Mouse (Mus musculus) lung, postnatal 36 days (tissue): ENCODE results near the gene Fgf6.
A peak's percentile ranks its signal among the peaks of the same experiment; 100 is the strongest.

Experiments
- DNase-seq: peaks from one replicate; pipeline ENCODE4 v3.0.0; 2022; ENCODE audit warnings: mixed read lengths

Fgf6 gene

DNA sequence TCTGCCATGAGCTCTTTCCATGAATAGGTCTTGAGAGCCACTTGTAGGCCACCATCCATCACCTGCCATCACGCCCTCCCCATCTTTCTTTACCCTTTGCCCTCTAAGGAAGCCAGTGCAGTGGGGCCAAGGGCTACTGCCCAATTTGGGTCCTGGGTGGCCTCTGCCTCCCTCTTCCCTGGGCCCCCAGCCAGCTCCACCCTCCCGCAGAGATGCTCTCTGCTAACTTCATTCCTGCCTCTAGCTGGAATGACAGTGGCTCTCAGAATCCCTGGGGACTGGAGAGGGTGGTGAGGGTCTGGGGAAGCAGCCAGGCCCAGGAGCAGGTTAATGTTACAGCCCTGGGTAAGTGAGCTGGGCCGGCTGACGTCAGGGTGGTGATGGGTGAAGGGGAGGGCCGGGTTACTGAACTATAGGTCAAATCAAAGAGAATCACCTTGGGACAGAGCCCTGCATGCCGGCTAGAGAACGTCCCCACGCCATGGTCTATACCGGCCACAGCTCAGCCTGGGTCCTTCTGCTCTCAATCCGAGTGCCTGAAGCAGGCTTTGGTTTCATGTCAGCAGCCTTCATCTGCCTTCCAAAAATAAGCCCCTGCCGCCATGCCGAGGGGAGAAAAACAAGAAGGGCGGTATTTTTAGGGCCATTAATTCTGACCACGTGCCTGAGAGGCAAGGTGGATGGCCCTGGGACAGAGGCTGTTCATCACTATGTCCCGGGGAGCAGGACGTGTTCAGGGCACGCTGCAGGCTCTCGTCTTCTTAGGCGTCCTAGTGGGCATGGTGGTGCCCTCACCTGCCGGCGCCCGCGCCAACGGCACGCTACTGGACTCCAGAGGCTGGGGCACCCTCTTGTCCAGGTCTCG, at the start of gene Fgf6:
TSS of gene Fgf6 (plus strand) at position 681 of the 865 bp plus-strand sequence.
- DNase-seq = no peak

- DNase-seq = no peak
Measured at GRCm38 (mm10) chr6:126966241-126967026, 49.0 kb upstream of the Fgf6 start.

- DNase-seq = peak; percentile 6
Measured at GRCm38 (mm10) chr6:126981539-126982234, 33.7 kb upstream of the Fgf6 start.

- no peak for DNase-seq
Measured at GRCm38 (mm10) chr6:126993676-126994075, 21.7 kb upstream of the Fgf6 start.

- no peak for DNase-seq
Measured at GRCm38 (mm10) chr6:126995494-126995893, 19.9 kb upstream of the Fgf6 start.

DNA sequence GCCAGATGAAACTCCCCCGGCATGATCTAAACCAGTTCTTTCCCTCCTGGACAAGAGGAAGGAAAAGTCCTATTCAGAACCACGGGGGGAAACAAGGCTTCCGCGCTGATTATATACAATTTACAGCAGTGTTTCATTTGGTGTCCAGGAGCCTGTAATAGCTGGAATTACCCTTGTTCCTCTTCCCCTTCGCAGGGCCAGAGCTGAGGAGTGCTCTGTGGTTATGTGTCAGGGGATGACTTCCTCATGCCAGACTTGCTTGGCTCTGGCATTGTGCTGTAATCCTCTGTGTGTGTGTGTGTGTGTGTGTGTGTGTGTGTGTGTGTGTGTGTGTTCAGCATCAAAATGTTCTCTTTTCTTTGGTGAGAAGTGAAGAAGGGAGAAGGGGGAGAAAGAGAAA, 19.0 kb upstream of the Fgf6 start:
- DNase-seq = peak; percentile 48

GRCm38 (mm10) chr6:127005646-127006045, 9.7 kb upstream of the Fgf6 start:
- no peak for DNase-seq

GRCm38 (mm10) chr6:127006551-127006950, 8.8 kb upstream of the Fgf6 start:
- DNase-seq = no peak

DNA sequence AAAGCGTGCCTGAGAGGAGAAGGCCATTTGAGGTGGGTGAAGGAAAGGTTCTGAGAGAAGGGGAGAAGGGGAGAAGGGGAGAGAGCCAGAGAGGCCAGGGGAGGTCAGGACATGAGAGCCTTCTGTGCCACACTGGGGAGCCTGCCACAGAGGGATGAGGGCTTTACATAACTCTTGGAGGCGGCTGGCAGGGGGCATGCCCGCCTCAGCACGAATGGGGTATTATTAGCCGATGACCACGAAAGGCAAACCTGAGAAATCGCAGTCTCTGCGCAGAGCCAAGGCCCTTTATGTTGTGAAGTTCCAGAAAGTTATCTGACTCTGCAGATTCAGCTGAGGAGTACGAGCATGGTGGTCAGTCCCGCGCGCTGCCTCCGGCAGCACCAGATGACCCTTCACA, 5.4 kb upstream of the Fgf6 start:
- DNase-seq = no peak

DNA sequence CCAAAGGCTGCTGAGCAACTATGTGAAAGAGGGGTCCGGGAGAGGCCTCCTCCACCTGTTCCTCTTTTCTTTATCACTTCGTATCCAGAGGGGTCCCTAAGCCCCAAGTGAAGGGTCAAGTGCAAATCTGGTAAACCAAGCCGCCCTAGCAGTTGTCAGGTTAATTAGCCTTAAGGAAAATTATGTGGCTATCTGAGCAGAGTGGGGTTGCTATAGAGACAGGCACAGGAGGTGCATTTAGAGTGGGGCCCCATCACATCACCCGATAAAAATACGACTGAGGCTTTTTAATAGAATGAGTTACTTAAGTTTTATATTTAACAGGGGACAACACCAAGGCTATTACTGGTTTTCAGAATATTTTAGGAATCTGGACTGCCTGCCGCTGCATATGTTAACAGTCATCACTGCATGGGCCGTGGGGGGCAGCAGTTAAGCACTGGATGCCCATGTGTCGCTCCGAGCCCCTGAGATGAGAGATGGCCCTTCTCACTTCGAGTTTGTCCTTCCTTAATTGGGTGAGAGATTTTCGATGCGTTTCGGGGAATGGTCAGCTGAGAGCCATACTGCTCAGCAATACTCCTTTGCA, 3.3 kb upstream of the Fgf6 start:
- no peak for DNase-seq

- no peak for DNase-seq
Measured at GRCm38 (mm10) chr6:127019254-127019653, 3.9 kb downstream of the Fgf6 start.

- no peak for DNase-seq
Measured at GRCm38 (mm10) chr6:127020431-127020830, 5.0 kb downstream of the Fgf6 start.

GRCm38 (mm10) chr6:127024836-127025235, 9.4 kb downstream of the Fgf6 start:
- no peak for DNase-seq

DNA sequence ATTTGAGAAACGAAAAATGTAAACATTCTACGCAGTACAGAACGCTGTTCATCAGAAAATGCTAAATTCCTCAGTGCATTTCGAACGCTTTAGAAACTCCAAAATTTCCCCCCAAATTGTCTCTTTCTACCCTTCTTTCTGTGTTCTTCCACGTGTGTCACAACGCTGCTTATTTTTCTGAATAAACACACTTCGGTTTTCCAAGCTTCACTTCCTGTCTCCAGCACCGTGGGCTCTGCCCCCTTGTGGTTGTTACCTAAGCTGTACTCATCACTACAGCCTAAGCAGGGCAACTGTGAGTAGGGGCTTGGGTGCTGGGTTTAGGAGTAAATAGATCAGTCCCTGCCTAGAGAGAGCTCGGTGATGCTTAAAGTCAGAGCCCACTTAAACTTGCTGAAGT, 19.4 kb downstream of the Fgf6 start:
- peak; percentile 24 for DNase-seq

- DNase-seq = no peak
Measured at GRCm38 (mm10) chr6:127044909-127045308, 29.5 kb downstream of the Fgf6 start.

GRCm38 (mm10) chr6:127050847-127051246, 35.5 kb downstream of the Fgf6 start:
- no peak for DNase-seq

DNA sequence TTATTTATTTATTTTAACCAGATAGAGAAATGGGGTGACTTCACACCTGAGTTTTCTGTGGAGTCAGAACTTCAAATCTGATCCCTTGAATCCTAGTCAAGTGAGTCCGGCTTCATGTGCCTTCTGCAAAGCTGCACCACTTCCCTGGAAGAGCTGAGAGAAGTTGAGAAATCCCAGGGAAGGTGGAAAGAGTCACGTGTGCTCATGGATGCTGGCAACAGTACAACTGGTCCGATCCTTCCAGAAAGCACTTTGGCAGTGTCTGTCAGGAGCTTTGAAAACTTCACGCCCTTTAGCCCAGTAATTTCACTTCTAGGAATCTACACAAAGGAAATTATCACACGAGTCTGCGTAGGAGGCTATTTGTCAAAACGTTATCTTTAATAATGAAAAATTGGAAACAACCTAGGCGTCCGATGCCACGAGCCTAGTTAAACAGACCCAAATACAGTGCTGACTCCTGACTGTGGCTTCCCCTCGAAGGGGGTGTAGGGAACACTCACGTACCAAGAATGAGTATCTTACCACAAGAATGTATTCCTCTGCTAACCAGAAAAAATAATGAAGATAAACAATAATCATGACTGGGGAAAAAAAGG, 41.7 kb downstream of the Fgf6 start:
- no peak for DNase-seq

GRCm38 (mm10) chr6:127059975-127060374, 44.6 kb downstream of the Fgf6 start:
- no peak for DNase-seq

DNA sequence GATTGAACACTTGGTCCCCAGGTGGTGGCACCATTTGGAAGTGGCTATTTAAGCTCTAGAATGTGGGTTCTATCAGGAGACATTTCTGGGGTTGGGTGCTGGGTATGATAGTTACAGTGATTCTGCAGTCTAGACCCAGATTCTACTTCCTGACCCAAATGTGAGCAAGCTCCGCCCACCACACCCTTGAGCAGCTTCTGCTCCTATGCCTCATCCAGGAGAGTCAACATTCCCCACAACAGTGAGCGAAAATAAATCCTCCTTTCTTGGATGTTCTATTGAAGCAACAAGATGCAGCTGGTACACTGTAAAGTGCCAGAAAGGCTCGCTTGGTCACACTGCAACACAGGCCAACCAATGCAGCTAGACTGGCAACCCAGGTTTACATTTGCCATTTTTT, 48.5 kb downstream of the Fgf6 start:
- no peak for DNase-seq

DNA sequence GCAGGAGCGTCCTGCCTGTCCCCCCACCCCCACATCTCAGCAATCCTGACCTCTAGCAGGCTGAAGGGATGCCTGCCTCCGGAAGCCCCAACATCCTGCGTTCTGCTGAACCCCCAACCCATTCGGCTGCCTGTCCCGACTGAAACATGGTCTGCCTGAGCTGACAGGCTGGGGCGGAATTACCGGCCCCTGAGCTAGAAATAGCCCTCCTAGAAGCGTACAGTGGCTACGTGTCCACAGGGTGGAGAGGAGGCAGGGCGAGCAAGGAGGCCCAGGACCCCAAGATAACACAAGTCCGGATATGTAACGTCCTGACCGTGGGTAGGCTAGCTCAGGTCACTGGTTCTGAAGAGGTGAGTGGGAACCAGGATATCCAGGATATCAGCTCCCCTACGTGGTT, 49.4 kb downstream of the Fgf6 start:
- DNase-seq = no peak

DNA sequence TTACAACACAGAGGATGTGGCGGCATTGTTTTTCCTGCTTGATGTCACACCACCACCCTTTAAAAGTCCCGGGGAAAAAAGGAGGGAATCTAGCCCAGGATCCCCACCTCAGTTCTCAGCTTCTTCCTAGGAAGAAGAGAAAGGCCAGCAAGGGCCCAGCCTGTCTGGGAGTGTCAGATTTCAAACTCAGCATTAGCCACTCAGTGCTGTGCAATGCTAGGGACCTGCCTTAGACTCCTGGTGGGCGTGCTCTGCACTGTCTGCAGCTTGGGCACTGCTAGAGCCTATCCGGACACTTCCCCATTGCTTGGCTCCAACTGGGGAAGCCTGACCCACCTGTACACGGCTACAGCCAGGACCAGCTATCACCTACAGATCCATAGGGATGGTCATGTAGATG, 57.4 kb downstream of the Fgf6 start, which contains the start of gene Fgf23:
TSS of gene Fgf23 (plus strand) at position 86 of the 400 bp plus-strand sequence.
- DNase-seq = no peak
